Mouse (Mus musculus): ENCODE results near the gene Insm2.

DNA sequence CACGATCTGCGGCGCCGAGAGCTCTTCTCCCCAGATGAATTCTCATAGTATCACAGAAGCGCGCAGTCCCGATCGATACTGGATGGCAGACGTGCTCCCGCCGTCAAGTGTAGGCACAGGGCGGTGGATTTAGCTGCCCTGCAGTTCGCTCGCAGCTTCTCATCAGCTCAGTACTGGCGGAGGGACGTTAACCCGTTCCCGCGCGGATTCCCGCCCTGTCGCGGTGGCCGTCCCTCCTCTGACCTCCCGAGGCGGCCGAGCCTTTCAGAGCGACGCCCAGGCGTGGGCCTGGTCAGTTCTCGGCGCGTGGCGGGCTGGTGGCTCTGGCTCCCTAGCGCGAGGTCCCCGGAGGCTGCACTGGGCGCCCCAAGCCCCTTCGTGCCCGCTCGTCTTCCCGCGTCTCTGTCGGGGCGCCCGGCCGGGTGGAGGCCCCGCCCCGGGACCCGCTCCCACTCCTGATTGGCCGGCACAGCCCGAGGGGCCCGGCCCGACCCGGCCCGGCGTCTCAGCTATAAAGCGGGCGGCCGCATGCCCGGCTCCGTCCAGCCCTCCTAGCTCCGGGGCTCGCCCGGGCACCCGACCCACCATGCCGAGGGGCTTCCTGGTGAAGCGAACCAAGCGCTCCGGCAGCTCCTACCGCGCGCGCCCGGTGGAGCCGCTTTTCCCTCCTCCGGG is at the start of gene Insm2:
- TF ChIP-seq CTCF (IDR thresholded peaks at IDR 0.05; ENCODE audit: insufficient read depth, low read length) = no peak
- no peak for TF ChIP-seq POLR2A (IDR thresholded peaks at IDR 0.05; ENCODE audit: borderline replicate concordance, extremely low read depth, low read depth, low read length)

Data from lung, adult 2 months (tissue).